Mouse (Mus musculus) adipocyte (in vitro differentiated cells): Measurements from ENCODE around the gene Pds5a.
"Not testable (repeated sequence)": the region's sequence is repeated elsewhere in the genome, so short reads cannot be mapped to it uniquely, and the experiment has no call there.

Source experiments
- DNase-seq: peaks from one replicate; pipeline ENCODE4 v3.0.0-alpha.2; 2016; ENCODE audit warnings: low spot score

Gene Pds5a

DNA sequence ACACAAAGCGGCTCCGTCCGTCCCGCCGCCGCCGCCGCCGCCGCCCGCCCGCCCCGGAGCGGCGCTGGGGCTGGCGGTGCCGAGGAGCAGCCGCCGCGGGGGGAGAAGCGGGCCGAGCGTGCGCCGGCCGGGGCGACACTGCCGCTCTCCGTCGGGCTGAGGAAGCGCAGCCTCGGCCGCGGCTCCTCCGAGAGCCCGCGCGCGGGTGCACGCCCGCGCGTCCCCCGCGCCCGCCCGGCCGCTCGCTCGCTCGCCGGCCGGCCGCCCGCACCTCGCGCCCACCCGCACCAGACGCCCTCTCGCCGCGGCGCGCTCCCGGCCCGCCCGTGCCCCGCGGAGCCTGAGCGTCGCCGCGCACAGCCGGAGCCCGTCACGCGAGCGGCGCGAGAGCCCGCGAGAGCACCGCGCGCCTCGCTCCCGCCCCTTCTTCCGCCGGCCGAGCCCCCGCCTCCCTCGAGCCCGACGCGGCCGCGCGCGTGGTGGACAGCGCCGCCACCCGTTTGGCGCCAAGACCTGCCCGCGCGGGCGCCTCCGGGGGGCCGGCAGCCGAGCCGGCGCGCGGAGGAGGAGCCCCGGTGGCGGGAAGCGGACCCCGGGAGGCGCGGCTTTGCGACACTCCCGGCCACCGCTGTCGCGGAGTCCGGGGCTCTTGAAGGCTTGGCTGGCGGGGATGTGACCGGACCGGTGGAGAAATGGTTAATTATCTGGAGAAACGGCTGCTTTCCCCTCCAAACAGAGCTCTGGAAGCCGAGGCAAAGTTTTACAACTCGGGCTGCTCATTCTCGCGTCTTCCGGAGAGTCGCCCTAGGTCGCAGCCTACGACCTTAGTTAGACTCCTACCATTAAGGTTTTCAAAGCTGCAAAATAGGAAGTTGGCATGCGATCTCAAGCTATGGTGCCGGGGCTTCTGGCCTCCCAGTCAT is at the start of gene Pds5a:
TSS of gene Pds5a (minus strand) at position 438 of the 923 bp plus-strand sequence.
- DNase-seq = peak; percentile 83

DNA sequence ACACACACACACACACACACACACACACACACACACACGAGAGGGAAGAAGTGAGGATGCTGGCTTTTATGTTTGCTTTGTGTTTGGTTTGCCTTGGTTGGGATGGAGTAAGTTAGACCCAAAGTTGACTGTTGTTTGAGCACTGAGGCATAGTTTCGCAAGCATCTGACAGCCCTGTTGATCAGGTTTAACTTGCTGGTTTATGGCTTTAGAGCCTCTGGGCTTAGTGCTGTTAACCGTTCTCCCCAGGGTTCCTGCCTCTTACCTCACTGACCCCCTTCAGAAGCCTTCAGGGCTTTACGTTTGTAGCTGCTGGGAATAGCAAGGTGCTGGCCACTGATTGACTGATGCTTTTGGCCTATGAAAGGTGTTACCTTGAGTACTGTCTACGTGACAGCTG is 48.8 kb upstream of the Pds5a start:
- no peak for DNase-seq

DNA sequence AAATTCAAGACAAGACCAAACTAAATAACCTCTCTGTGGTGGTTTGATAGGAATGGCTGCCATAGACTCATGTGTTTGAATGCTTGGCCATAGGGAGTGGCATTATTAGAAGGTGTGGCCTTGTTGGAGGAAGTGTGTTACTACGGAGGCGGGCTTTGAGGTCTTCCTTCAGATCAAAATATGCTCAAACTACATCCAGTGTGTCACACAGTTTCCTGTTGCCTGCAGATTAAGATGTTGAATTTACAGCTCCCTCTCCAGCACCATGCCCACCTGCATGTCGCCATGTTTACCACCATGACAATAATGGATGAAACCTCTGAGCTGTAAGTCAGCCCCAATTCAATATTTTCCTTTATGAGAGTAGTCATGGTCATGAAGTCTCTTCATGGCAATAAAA is 41.3 kb upstream of the Pds5a start:
- DNase-seq = no peak

DNA sequence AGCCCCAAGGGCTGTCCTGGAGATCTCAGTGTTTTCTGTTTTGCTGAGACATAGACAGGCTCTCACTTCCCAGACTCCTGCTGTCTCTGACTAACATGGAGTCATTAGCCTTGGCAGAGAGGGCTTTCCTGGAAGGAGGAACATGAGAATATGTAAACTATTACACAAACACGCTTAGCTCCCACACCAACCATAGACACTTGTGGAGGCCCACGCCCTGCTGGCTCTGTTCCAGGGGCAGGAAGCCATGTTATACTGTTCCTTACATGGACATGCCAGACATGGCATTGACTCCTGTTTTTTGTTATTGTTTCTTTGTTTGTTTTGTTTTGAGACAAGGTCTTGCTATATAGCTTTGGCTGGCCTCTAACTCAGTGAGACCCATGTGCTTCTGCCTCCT is 37.5 kb upstream of the Pds5a start:
- DNase-seq = no peak

DNA sequence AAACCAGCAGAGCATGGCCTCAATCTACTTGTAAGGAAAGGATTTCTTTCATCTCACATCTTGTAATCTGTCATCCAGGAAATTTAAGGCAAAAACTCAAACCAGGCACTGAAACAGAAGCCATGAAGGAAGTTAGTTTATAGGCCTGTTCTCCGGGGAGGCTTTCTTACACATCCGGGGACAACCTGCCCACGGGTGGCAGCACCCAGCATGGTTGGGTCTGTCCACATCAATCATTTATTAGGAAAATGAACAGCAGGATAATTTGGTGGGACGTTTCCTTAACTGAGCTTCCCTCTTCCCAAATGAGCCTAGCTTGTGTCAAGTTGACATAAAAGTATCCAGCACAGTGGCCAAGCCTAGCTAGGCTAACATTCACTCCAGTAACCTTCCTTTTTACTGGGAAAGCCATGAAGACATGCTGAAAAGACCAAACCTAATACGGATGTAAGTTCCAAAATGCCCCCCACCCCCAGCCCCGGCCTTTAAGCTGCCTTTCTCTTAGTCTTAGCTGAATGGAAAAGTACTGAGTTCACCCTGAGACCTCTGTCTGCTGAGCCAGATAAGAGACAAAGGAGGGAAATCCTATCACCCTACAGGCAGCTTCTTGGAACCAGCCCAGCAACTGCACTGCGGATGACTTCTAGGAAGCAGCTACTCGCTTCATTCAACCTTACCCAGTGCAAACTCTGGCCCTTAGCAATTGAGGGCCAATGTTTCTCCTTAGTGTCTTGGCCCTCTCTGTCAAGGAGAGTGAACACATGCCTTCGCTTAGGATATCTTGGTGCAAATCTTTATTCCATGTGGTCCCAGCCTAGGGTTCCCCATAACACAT is 33.3 kb upstream of the Pds5a start:
- no peak for DNase-seq

DNA sequence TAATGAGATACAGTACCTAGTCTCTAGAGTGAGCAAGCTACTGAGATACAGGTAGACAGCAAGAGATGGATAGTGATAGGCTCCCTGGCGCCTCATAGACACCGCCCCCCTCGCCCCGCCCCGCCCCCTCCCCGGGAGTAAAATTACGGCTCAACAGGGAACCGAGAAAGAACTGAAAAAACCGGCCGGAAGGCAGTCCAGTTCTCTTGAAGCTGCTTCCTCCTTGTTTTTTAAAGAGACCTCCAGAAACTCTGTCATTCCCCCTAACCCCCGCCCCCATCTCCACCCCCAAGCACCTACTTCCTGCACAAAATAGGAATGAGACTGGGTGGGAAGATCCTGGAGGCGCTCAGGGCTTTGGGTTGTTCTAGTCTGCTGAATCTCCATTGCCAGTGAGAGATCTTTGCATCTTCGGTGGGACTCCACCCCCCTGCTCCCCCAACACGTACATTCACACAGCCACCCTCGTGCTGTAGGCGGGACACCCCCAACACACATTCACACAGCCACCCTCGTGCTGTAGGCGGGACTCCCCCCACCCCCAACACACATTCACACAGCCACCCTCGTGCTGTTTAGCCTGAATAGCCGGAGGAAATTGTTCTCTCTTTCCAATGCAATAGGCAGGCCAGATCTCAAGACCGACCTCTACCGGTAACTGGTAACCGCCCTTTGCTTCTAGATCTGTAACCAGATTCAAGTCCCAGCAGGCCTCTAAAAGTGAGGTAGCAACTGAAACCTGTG is 26.4 kb upstream of the Pds5a start:
- DNase-seq = peak; percentile 79

DNA sequence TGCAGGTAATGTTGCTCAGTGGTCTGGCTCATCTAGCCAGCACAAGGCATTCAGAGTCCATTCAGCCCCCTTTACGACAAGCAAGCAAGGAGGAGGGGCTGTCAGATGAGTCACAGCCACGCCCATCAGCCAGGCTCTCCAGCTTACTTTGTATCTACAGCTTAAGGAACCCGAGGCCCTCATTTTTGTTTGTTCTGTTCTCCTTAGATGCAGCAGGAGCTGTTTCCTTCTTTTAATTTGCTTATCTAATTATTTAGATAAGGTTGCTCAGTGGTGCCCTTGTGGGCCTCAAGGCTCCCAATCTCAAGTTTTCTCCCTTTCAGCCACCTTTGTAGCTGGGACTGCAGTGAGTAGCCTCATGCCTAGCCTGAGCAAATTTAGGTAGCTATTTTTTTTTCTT is 20.3 kb upstream of the Pds5a start:
- no peak for DNase-seq

DNA sequence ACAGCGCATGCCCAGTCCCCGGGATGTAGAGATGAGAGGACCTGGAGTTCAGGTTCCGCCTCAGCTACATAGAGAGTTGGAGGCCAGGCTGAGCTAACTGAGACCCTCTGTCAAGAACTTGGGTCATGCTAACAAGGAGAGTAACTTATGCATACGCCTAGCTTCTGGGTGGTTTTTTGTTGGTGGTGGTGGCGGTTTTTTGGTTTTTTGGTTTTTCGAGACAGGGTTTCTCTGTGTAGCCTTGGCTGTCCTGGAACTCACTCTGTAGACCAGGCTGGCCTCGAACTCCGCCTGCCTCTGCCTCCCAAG is 19.8 kb upstream of the Pds5a start:
- not testable (repeated sequence) for DNase-seq

DNA sequence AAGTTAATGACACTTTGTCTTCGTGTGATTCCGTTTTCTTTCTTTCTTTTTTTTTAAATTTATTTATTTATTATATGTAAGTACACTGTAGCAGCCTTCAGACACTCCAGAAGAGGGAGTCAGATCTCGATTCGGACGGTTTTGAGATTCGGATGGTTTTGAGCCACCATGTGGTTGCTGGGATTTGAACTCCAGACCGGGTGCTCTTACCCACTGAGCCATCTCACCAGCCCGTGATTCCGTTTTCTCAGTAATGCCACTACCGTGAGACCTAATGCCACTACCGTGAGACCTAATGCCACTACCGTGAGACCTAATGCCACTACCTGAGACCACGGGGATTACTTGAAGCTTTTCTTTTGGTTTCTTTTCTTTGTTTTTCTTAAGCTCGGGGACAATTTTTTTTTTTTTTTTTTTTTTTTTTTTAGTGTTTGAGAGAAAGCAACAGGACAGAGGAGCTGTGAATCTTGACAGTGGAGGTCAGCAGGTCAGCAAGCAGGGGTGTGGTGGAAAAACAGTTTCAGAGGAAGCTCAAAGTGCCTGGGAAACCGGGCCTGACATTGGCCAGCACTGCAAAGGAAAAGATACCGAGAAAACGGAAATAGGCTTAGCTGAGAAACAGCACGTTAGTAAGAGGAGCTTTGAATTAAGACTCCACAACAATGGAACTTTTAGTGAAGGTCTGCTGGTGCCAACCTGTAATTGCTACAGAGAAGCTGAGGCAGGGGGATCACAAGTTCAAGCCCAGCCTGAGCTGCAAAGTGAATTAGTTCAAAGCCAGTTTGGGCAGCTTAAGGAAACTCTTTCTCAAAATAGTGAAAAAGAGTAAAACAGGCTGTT is 19.2 kb upstream of the Pds5a start:
- no peak for DNase-seq

DNA sequence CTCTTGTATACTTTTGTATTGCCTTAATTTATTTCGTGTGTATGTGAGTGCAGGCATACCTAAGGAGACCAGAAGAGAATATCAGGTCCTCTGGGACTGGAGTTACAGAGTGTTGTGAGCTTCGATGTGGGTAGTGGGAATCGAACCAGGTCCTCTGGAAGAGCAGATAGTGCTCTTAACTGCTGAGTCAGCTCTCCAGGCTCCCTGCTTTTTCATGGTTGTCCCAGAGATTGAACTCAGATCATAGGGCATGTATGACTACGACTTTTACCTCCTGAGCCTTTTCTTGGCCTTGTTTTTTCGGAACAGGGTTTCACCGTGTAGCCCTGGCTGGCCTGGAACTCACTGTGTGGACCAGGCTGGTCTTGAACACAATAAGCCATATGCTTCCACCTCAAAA is 17.0 kb upstream of the Pds5a start:
- DNase-seq = no peak

DNA sequence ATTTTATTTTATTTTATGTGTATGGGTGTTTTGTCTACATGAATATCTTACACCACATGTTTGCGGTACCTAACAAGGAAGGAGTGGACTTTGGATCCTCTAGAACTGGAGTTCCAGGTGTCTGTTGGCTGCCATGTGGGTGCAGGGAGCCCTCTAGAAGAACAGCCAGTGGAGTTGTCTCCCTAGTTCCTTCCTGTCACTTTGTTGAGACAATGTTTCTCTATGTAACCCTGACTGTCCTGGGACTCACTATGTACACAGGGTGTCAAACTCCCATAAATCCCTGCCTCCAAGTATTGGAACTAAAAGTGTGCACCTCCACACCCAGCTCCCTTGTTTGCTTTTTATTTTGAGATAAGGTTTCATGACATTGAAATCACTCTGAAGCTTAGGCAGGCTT is 13.4 kb upstream of the Pds5a start:
- no peak for DNase-seq

DNA sequence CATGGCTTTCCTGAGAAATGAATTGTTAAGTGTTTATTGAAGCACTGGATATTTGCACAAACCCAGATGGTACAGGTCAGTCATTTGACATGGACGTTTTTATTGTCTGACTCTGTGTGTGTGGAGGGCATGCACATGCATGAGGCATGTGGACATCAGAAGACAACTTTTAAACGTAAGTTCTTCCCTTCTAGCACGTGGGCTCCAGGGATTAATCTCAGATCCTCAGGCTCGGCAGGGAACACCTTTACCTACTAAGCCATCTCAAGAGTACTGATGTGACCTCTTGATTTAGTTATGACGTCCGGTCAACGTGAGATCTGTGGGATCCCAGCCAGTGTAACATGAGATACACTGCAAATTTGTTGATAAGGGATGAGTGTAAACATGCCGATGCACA is 12.2 kb upstream of the Pds5a start:
- no peak for DNase-seq

DNA sequence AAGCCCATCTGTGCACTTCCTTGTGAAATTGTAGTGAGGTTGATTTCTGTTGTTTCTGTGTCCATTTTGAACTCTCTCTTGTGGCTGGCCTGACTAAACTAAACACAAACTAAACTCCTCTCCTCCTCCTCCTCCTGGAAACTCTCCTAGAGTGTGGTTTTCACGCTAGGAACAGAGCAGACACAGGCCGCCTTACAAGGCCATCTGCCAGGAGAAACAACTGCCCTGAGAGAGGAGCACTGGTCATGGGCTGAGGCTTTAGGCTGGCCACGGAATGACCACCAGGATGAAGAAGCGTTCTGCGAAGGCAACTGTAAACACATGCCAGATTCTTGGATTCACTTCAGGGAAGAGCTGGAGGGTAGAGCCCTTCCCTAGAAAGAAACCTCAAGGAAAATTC is 8.9 kb upstream of the Pds5a start:
- DNase-seq = peak; percentile 80

DNA sequence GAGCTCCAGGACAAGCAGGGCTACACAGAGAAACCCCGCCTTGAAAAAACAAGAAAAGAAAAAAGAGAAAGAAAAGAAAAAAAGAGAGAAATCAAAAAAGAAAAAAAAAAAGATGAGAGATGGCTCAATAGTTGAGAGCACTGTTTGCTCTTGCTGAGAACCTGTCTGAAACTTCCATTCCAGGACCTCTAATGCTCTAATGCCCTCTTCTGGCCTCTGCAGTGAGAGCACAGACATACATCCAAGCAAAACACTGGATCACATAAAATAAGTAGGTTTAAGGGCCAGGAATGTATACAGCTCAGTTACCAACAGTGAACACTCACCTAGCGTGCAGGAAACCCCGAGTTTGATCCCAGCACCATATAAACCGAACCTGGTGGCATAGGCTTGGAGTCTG is 8.1 kb upstream of the Pds5a start:
- no peak for DNase-seq

DNA sequence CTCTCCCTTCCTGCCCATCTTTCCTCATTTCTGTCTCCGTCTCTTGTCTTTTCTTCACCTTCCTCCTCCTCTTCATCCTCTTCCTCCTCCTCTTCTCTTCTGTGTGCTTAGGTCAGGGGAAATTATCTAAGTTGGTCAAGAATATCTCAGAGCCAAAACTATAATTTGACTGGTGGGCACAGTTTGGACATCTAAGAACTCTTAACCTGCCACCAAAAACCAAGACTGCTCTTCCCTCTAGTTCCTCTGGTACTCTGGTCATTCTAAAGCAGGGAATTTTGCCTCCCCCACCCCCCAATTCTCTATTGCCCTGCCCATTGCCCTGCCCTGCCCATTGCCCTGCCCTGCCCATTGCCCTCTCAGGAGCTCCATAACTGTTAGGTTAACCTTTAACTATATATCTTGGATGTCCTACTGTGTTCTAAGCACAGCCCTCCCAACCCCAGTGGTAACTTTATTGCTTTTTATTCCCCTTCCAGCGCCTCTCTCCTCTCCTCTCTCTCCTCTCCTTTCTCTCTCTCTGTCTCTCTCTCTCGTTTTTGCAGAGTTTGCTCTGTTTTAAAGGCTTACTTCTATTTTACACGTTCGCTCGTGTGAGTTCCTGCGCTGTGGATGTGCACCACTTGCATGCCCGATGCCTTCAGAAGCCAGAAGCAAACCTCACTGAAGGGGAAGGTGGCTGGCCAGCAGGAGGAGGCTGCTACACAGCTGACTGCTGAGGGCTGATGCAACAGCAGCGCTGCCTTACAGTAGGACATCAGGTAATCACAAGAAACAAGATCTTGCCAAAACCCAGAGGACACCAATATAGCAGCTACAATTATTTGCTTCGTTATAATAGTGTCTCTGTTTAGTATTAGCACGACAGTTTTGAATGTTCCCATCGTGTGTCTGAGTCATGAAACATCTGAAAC is 6.9 kb upstream of the Pds5a start:
- DNase-seq = no peak

DNA sequence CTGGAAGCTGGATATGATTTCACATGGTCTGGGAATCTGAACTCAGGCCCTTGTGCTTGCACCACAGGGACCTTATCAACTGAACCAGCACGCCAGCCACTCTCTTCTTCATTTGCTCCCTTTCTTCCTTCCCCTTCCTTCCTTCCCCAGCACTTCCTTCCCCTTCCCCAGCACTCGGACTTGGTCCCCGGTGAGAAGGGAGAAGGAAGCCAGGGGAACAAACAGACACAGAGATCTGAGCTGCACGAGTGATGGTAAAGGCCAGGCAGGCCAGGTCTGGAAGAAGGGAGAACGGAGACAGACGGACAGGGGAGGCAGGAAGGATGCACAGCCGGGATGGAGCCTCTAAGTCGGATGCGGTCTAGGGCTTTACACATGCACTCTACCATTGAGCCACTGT is 5.2 kb upstream of the Pds5a start:
- DNase-seq = no peak

DNA sequence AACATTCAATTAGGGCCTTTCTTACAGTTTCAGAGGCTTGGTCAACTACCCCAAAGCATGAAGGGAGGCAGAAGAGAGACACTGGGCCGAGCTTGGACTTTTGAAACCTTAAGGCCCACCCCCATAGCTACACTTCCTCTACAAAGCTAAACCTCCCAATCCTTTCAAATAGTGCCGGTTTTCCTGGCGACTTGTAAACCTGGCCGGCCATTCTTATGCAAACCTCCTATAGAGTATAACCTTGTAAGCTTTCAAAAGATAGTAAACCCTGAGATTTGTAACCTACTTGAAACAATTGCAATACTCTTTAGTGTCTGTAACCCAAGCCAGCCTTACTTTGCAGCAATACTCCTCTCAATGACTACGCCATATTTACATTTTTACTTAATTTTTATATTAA is 2.0 kb upstream of the Pds5a start:
- no peak for DNase-seq

DNA sequence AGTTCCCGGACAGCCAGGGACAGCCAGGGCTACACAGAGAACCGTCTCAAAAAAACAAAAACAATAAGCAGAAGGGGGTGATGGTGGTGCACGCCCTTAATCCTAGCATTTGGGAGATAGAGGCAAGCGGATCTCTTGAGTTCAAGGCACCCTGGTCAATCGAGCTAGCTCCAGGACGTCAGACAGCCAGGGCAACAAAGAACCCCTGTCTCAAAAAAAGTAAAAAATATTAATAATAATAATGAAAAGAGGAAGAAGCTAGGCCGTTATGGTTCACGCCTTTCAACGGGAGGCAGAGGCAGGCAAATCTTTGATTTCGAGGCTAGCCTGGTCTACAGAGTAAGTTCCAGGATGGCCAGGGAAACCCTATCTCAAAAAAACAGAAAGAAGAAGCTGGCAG is 1.1 kb upstream of the Pds5a start:
- DNase-seq = no peak

DNA sequence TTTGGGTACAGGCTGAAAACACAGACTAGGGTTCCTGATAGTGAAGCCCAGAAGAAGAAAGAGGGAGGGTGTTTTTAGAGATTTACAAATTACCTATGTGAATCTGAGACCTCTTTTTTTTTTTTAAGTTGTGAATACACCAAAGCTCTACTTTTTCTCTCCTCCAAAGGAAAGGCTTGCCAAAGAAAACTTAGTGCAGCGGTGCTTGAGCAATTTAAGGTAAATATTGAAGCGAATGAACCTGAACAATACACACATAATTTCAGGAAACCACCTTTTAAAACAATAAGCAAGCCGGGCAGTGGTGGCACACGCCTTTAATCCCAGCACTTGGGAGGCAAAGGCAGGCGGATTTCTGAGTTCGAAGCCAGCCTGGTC is 675 bp upstream of the Pds5a start:
- DNase-seq = no peak

DNA sequence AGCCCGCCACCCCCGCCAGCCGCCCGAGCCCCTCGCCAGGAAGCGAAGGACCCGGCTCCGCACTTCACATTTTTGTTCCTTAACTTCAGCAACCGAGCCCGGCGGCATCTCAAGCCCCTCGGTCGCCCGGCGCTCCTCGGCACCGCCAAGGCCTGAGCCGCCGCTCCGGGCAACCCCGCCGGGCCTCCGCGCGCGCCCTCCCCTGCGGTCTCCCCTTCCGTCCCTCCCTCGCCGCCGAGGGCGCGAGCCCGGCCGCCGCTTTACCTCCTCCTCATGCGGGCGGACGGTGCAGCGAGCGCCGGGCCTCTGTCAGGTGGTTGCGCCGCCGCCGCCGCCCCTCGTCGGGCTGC is 612 bp downstream of the Pds5a start:
- no peak for DNase-seq
